Mouse (Mus musculus) 3T3-L1 (cell line): ENCODE data around the gene Gm29427.

Experiments used
- DNase-seq: peaks from one replicate; pipeline ENCODE4 v3.0.0-alpha.2; 2015; ENCODE audit warnings: low read depth, low spot score

Gene Gm29427

GRCm38 (mm10) chr1:130715561-130716217, at the start of gene Gm29427:
TSS of gene Gm29427 (minus strand) at chr1:130715799.
- DNase-seq: peak; percentile 88

DNA sequence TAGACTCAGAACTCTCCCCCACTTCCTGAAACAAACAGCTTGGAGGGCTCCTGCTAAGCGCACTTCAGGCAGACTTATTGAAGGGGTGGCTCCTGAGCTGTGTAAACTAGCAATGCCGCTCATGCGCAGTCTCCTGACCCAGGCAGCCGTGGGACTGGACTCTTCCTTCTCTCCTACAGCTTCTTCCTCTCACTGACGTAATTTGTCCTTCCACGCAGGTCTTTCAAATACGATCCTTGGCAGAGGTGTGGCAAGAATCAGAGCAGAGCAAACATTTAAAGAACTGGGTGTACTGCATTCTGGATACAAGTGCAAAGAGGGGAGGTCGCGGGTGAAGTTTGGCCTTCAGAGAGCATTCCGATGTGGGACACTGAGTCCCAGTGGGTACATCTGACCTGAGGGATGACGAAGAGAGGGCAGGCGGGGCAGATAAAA, 48.4 kb upstream of the Gm29427 start:
- DNase-seq: no peak

GRCm38 (mm10) chr1:130762045-130762760, 46.6 kb upstream of the Gm29427 start:
- DNase-seq: no peak

- DNase-seq: no peak
These were observed 46.0 kb upstream of the Gm29427 start for GRCm38 (mm10) chr1:130761597-130761996.

DNA sequence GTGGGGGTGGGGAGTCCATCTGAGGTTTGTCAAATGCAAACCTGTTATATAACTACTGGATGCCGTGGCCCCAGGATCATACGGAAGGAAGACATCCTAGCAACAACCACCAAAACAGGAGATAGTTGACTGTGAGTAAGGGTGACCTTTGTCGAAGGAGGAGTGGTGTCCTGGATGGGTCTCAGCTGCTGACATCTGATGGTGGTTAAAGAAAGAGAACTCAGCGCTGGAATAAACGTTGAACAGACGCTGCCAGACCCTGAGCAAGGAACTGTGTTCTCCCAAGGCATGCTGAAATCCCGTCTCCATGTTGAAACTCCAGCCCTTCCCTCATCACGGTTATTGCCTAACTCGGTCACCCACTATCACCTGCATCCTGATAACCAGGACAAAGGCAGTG, 44.1 kb upstream of the Gm29427 start:
- DNase-seq: no peak

DNA sequence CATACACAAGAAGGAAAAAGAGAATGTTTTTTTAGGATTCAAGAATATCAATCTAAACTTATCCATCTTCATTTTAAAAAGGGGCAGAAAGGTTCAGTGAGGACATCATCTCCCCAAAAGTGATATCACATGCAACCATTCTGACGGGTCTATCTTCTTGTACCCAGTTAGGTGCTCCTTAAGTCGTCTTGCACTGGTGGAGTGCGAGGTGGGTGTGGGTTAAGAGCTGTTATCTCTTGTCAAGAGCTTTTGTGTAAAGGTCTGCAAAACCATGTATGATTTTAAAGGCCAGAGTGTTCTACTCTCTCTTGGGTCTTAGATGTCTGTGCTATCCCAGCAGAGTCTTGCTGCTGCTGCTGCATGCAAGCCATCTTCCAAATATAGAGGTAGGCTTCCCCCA, 31.2 kb upstream of the Gm29427 start:
- no peak for DNase-seq

- DNase-seq: no peak
These were observed 30.0 kb upstream of the Gm29427 start for GRCm38 (mm10) chr1:130745591-130745990.

- no peak for DNase-seq
These were observed 29.4 kb upstream of the Gm29427 start for GRCm38 (mm10) chr1:130744961-130745360.

- DNase-seq: no peak
These were observed 28.6 kb upstream of the Gm29427 start for GRCm38 (mm10) chr1:130744217-130744616.

GRCm38 (mm10) chr1:130743775-130744174, 28.2 kb upstream of the Gm29427 start:
- no peak for DNase-seq

DNA sequence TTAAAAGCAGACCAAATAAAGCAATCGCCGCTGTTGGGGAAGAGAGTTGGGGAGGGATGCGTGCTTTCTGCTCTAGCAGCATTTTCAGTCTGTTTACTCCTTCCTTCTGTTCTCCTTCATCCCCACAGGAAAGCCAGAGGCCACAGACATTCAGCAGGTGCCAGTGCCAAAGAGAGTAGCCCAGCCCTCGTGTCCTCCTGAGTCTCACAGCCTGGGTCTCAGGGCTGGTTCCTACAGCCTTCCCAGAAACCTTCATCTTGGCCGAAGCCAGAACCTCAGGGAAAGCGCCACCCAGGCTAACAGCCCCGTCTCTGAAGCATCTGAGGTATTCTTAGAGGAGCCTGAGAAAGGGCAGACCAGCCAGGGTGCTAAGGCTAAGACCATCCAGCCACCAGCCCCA, 26.6 kb upstream of the Gm29427 start:
- DNase-seq: no peak

DNA sequence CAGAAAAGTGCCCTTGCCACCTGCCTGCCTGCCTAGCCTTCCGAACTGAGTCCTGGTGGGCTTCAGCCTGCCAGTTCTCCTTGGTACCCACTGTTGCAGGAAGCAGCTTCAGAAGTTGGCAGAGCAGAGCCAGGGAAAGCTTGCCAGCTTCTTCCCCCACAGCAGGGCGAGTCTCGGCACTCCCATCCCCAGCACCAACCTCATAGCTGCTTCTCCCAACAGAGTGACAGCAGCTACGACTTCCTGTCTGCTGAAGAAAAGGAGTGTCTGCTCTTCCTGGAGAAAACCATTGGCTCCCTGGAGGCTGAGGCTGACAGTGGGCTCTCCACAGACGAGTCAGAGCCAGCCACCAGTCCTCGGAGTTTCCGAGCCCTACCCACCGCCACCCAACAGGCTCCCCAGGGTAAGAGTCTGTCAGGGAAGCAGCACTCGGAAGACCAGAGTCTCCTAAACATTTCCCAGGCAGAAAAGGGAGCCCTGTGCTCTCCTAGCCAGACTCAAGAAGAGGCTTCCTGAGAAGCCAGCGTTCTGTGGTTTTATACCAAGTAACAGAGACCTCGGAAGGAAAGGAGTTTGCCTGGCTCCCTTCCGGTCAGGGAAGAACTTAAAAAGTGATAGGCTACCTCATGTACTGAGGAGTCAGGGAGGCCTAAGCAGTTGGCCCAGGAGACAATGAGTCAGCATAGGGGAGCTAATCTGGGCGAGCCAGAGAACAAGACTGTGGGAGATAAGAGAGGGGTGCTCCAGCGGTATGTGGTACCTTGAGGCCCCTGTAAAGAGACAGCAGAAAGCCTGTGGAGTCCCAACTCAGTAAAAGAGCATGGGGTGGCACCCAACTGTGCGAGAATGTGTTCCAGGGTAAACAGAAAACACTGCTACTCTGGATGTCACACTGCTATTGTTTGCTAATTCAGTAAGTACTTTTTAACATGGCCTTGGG, 25.5 kb upstream of the Gm29427 start:
- peak; percentile 57 for DNase-seq

DNA sequence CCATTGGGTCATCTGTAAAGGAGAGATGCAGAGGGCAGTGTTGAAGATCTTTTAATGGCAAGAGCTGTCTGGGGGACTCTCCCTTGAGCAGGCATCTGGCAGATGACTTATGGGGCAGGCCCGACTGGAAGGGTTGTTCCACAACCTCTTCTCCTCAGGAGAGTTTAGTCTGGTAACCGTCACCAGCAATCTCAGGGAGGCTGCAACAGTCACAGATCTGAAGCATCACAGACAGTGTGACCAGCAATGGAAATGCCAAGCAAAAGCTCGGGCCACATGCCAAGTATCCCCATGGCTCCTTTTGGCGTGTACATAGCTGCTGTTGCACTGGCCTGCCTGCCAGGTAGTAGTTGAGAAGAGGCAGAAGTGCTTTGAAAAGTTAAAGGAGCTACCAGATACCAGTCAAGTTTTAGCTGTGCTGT, 24.6 kb upstream of the Gm29427 start:
- DNase-seq: peak; percentile 21

- DNase-seq: no peak
These were observed 24.0 kb upstream of the Gm29427 start for GRCm38 (mm10) chr1:130739636-130740035.

GRCm38 (mm10) chr1:130738551-130739106, 23.0 kb upstream of the Gm29427 start:
- DNase-seq: no peak

GRCm38 (mm10) chr1:130737916-130738315, 22.3 kb upstream of the Gm29427 start:
- no peak for DNase-seq

- no peak for DNase-seq
These were observed 21.8 kb upstream of the Gm29427 start for GRCm38 (mm10) chr1:130737411-130737881.

GRCm38 (mm10) chr1:130734852-130735251, 19.3 kb upstream of the Gm29427 start:
- DNase-seq: no peak

GRCm38 (mm10) chr1:130734452-130734851, 18.9 kb upstream of the Gm29427 start:
- peak; percentile 89 for DNase-seq

- peak; percentile 26 for DNase-seq
These were observed 18.1 kb upstream of the Gm29427 start for GRCm38 (mm10) chr1:130733671-130734070.
